Comparison of ENCODE assay signal across 35 mouse cellular contexts in genomic region chr12:82143371-82143770, GRCm38 (mm10).
"Had no signal": no experiment of that assay in that cellular context is flagged by ENCODE, and none has a peak within 500 bp of the region (broad histone marks: within the 10 kb centered on the region; RNA-seq: fewer than 3 reads in every experiment).

No protein-coding gene starts in this region.

- H3K9me3 ChIP-seq: heart, embryonic 10.5 days; heart, embryonic 13.5 days; heart, embryonic 15.5 days; hindbrain, embryonic 10.5 days; hindbrain, embryonic 12.5 days; hindbrain, embryonic 13.5 days; hindbrain, embryonic 15.5 days; intestine, embryonic 15.5 days; kidney, embryonic 15.5 days had no signal

- H3K27me3 ChIP-seq: heart, embryonic 12.5 days; heart, embryonic 13.5 days; heart, embryonic 15.5 days; hindbrain, embryonic 12.5 days; hindbrain, embryonic 13.5 days; hindbrain, embryonic 15.5 days; intestine, embryonic 15.5 days; kidney, embryonic 15.5 days had no signal

- H3K9ac ChIP-seq: heart, embryonic 12.5 days; heart, embryonic 13.5 days; heart, embryonic 15.5 days; hindbrain, embryonic 12.5 days; hindbrain, embryonic 13.5 days; hindbrain, embryonic 14.5 days; hindbrain, embryonic 15.5 days; intestine, embryonic 15.5 days; kidney, embryonic 15.5 days had no signal

- H3K4me3 ChIP-seq: heart, embryonic 10.5 days; heart, embryonic 12.5 days; heart, embryonic 13.5 days; heart, embryonic 15.5 days; hindbrain, embryonic 10.5 days; hindbrain, embryonic 12.5 days; hindbrain, embryonic 13.5 days; hindbrain, embryonic 15.5 days; intestine, embryonic 15.5 days; kidney, embryonic 15.5 days; layer of hippocampus, adult 2 months had no signal

- DNase-seq: heart, postnatal 10 days; heart, postnatal 14 days; heart, postnatal 36 days; heart, postnatal 4 days; kidney, adult 11 months; kidney, adult 18-20 months; kidney, adult 2 months; kidney, adult 8-10 months; kidney, adult 9 months; kidney, postnatal 10 days; kidney, postnatal 14 days; kidney, postnatal 25 days; kidney, postnatal 36 days; kidney, postnatal 4 days; layer of hippocampus, adult 9-11 months; layer of hippocampus, postnatal 36 days had no signal

- H3K4me1 ChIP-seq: heart, embryonic 15.5 days; hindbrain, embryonic 15.5 days; intestine, embryonic 15.5 days; kidney, embryonic 15.5 days had no signal

- H3K4me2 ChIP-seq: heart, embryonic 11.5 days; heart, embryonic 12.5 days; heart, embryonic 13.5 days; heart, embryonic 15.5 days; hindbrain, embryonic 12.5 days; hindbrain, embryonic 13.5 days; hindbrain, embryonic 14.5 days; hindbrain, embryonic 15.5 days; intestine, embryonic 15.5 days; kidney, embryonic 15.5 days had no signal

- H3K27ac ChIP-seq: heart, embryonic 10.5 days; heart, embryonic 13.5 days; heart, embryonic 15.5 days; hindbrain, embryonic 10.5 days; hindbrain, embryonic 12.5 days; hindbrain, embryonic 13.5 days; hindbrain, embryonic 14.5 days; hindbrain, embryonic 15.5 days; hindbrain, postnatal 0 days; intestine, embryonic 15.5 days; kidney, embryonic 15.5 days; kidney, postnatal 0 days; layer of hippocampus, adult 2 months had no signal

- ATAC-seq: hindbrain, embryonic 16.5 days; hindbrain, postnatal 0 days; inflammation-experienced regulatory T-cells, adult 6 months; intestine, embryonic 15.5 days; intestine, embryonic 16.5 days; intestine, postnatal 0 days had no signal

- H3K36me3 ChIP-seq: heart, embryonic 10.5 days; heart, embryonic 12.5 days; heart, embryonic 13.5 days; heart, embryonic 15.5 days; hindbrain, embryonic 10.5 days; hindbrain, embryonic 12.5 days; hindbrain, embryonic 13.5 days; hindbrain, embryonic 15.5 days; intestine, embryonic 15.5 days; kidney, embryonic 15.5 days had no signal
